Mouse (Mus musculus) limb, embryonic 14.5 days (tissue): ENCODE results near the gene Ap3d1. TPM values are rescaled to one million over a fixed set of nuclear protein-coding genes. Genes with fewer than 3 reads are reported as not detected.

ENCODE experiments used
- ATAC-seq: fragments of 200-750 bp; cut with Nextera tagmentation; 2 replicates; pipeline ENCODE4 v1.8.0; 2017; ENCODE audit warnings: low read depth, moderate number of reproducible peaks, moderate TSS enrichment; ENCODE audit not compliant: low FRiP score
- DNase-seq: peaks from one replicate; pipeline ENCODE4 v3.0.0-alpha.2; 2015; ENCODE audit warnings: low spot score
- H3K27ac ChIP-seq: fragments of 300-500 bp; sonication (generic); replicated peaks from 2 replicates; pipeline ENCODE4 v1.5.1; 2014; ENCODE audit warnings: low read depth, mild to moderate bottlenecking, low read length, moderate library complexity, mixed read lengths
- H3K27me3 ChIP-seq: fragments of 300-500 bp; sonication (generic); 2 replicates; pipeline ENCODE4 v1.6.1; 2014; ENCODE audit warnings: low read length, mixed read lengths; ENCODE audit not compliant: control insufficient read depth, insufficient read depth
- H3K36me3 ChIP-seq: fragments of 300-500 bp; sonication (generic); 2 replicates; pipeline ENCODE4 v1.6.1; 2014; ENCODE audit warnings: mild to moderate bottlenecking, low read length, moderate library complexity, mixed read lengths; ENCODE audit not compliant: control insufficient read depth, insufficient read depth
- H3K4me1 ChIP-seq: fragments of 300-500 bp; sonication (generic); 2 replicates; pipeline ENCODE4 v1.6.1; 2014; ENCODE audit warnings: antibody characterized with exemption, low read length, mixed read lengths; ENCODE audit not compliant: control insufficient read depth, insufficient read depth
- H3K4me2 ChIP-seq: fragments of 300-500 bp; sonication (generic); replicated peaks from 2 replicates; pipeline ENCODE4 v1.6.1; 2014; ENCODE audit warnings: low read depth, mild to moderate bottlenecking, low read length, moderate library complexity; ENCODE audit not compliant: severe bottlenecking
- H3K4me3 ChIP-seq: fragments of 300-500 bp; sonication (generic); replicated peaks from 2 replicates; pipeline ENCODE4 v1.5.1; 2014; ENCODE audit warnings: low read length
- H3K9ac ChIP-seq: fragments of 300-500 bp; sonication (generic); 2 replicates; pipeline ENCODE4 v1.6.1; 2014; ENCODE audit warnings: mild to moderate bottlenecking, low read depth, low read length, moderate library complexity; ENCODE audit not compliant: severe bottlenecking
- H3K9me3 ChIP-seq: fragments of 300-500 bp; sonication (generic); 2 replicates; pipeline ENCODE4 v1.6.1; 2016; ENCODE audit warnings: low read length; ENCODE audit not compliant: control insufficient read depth
- POLR2A ChIP-seq: fragments of 200-500 bp; IDR thresholded peaks from 2 replicates; pipeline ENCODE4 v1.8.0; 2012; ENCODE audit warnings: inconsistent platforms, mild to moderate bottlenecking, moderate library complexity, borderline replicate concordance; ENCODE audit not compliant: insufficient read depth, insufficient read length; ENCODE audit errors: extremely low read depth
- WGBS: fragments of 180-500 bp; shearing (Covaris S2); extraction: QIAGEN DNeasy Blood & Tissue Kit; methylation state at CpG from one replicate; pipeline ENCODE4 v1.1.7; 2014; 5-methylcytosine and 5-hydroxymethylcytosine counted together
- polyA plus RNA-seq, 2 experiments: library from polyadenylated mRNA; depleted of rRNA in 1 of 2; stranded (reverse) in 1 of 2; unstranded in 1 of 2; fragments of >200 nt; fragmentation: Nextera tagmentation in 1 of 2; extraction: Ambion mirVana in 1 of 2; gene quantifications; 2 replicates each; pipeline versions ENCODE4 v1.2.1 to v1.2.3; 2012 to 2014

Gene Ap3d1
- polyA plus RNA-seq (2012; rRNA removed) (123 and 150 TPM in 2 replicates), polyA plus RNA-seq (2014; fragmentation: Nextera tagmentation; extraction: Ambion mirVana) (75.1 and 82.9 TPM in 2 replicates)

GRCm38 (mm10) chr10:80742180-80742978 is at the start of gene Ap3d1:
Gene Ap3d1, minus strand, starts transcription at chr10:80742264.
- Histone ChIP-seq H3K4me1 (peaks cover 18% of the 10 kb centered on the region), H3K36me3 (no peaks in the 10 kb centered on the region), H3K9me3 (no peaks in the 10 kb centered on the region), H3K4me3 (peak within 1 kb of the TSS; percentile 100), H3K27me3 (no peaks in the 10 kb centered on the region), H3K4me2 (peak within 1 kb of the TSS; percentile 96), H3K9ac (peak within 1 kb of the TSS; percentile 96), H3K27ac (peak within 1 kb of the TSS; percentile 78)
- peak; percentile 70; the same call in 1 of the 2 replicates for TF ChIP-seq POLR2A
- 2% methylated on average over 24 of the region's 25 CpGs for WGBS
- peak; percentile 99 for DNase-seq
- ATAC-seq, result peak; percentile 100

- no peaks in the 10 kb centered on the region for H3K9me3 ChIP-seq
- TF ChIP-seq POLR2A, result no peak
- H3K27me3 ChIP-seq, result no peaks in the 10 kb centered on the region
- peaks cover 98% of the 10 kb centered on the region for H3K36me3 ChIP-seq
- H3K4me3 ChIP-seq, result no peak overlapping the region
- DNase-seq (no peak), ATAC-seq (no peak)
- no peak overlapping the region for H3K27ac ChIP-seq
- no peak overlapping the region for H3K9ac ChIP-seq
- H3K4me2 ChIP-seq, result no peak overlapping the region
- 77% methylated on average over 33 of the region's 33 CpGs for WGBS
- peaks cover 3% of the 10 kb centered on the region for H3K4me1 ChIP-seq
Measured at GRCm38 (mm10) chr10:80791476-80792174, 49.6 kb upstream of the Ap3d1 start.

- 93% methylated on average over 15 of the region's 19 CpGs for WGBS
Measured at GRCm38 (mm10) chr10:80790761-80791404, 48.8 kb upstream of the Ap3d1 start.

GRCm38 (mm10) chr10:80787517-80787916 is 45.5 kb upstream of the Ap3d1 start:
- Histone ChIP-seq H3K4me3 (no peak overlapping the region), H3K36me3 (peaks cover 98% of the 10 kb centered on the region), H3K27me3 (no peaks in the 10 kb centered on the region), H3K4me2 (no peak overlapping the region), H3K9me3 (no peaks in the 10 kb centered on the region), H3K27ac (no peak overlapping the region), H3K4me1 (no peaks in the 10 kb centered on the region), H3K9ac (no peak overlapping the region)
- no peak for ATAC-seq
- DNase-seq, result no peak
- no peak for TF ChIP-seq POLR2A
- WGBS, result 82% methylated on average over 2 of the region's 2 CpGs

More at GRCm38 (mm10) chr10:80790761-80791404, 48.8 kb upstream of the Ap3d1 start:
- H3K27ac ChIP-seq, result no peak overlapping the region
- no peak overlapping the region for H3K4me2 ChIP-seq
- H3K4me3 ChIP-seq, result no peak overlapping the region
- no peaks in the 10 kb centered on the region for H3K4me1 ChIP-seq
- H3K36me3 ChIP-seq, result peaks cover 98% of the 10 kb centered on the region
- ATAC-seq, result no peak
- no peak for DNase-seq
- no peak for TF ChIP-seq POLR2A
- no peaks in the 10 kb centered on the region for H3K9me3 ChIP-seq
- H3K9ac ChIP-seq, result no peak overlapping the region
- H3K27me3 ChIP-seq, result no peaks in the 10 kb centered on the region

- DNase-seq (no peak), ATAC-seq (no peak)
- Histone ChIP-seq H3K4me1 (no peaks in the 10 kb centered on the region), H3K4me3 (no peak overlapping the region), H3K27ac (no peak overlapping the region), H3K27me3 (no peaks in the 10 kb centered on the region), H3K9me3 (no peaks in the 10 kb centered on the region), H3K4me2 (no peak overlapping the region), H3K36me3 (peaks cover 99% of the 10 kb centered on the region), H3K9ac (no peak overlapping the region)
- no peak for TF ChIP-seq POLR2A
- 94% methylated on average over 11 of the region's 11 CpGs for WGBS
Measured at GRCm38 (mm10) chr10:80785963-80786362, 43.9 kb upstream of the Ap3d1 start.
